Mouse (Mus musculus): ENCODE measurements around the gene Mcm9. TPM values are rescaled to one million over a fixed set of nuclear protein-coding genes. Genes with fewer than 3 reads are reported as not detected.

Gene Mcm9
- polyA plus RNA-seq, 1 experiment from 2014 or later: 4.4 TPM

DNA sequence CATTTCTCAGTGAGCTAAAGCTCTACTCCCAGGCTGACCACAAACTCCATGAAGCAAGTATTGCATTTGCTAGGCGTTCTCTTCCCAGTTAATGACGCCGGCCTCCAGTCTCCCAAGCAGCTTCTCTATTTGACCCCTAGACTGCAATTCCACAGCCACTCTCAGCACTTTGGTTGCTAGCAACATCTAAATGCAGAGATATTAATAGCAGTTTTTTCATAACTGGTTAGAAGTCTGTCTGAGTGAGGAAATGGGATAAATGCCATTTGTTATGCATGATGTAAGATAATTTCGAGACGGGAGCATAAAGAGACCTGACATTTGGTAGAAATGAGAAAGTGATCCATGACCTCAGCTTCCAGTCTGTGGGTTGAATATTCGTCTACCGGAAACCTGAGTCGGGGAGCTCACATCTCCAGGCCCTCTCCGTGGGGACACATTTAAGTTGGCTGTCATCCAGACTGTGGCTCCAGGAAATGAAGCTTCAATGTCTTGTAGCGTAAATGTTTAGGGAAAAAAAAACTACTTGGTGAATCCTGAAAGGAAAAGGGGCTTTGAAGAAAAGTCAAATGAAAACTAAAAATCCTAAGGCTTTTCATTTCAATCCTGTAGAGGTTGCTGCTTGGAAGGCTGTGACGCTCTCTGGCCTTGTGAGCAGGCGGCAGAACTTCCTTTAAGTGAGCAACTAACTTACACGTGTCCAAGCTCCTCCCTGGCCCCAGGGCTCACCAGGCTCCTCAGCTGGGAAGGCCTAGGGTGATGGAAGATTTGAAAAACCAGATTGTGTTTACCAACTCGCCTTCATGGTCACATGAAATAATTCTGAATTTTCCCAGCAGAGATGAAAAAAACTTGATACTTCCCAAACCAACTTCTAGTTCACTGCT is 110.9 kb downstream of the Mcm9 start:
- Histone ChIP-seq H3K27ac (ENCODE audit: low read length) (peak overlapping the region; percentile 57; the same call in 1 of the 2 replicates), H3K27me3 (replicated peaks; ENCODE audit: insufficient read depth, low read length) (no peaks in the 10 kb centered on the region), H3K4me1 (ENCODE audit: insufficient read depth, low read depth, low read length) (no peaks in the 10 kb centered on the region), H3K4me3 (ENCODE audit: low read depth, low read length) (no peak overlapping the region), H3K4me2 (replicated peaks; ENCODE audit: low read depth, low read length) (0 out of 2 replicates have a peak overlapping the region, but pooled peaks have one; percentile 8), H3K9ac (replicated peaks; ENCODE audit: low read depth) (no peak overlapping the region), H3K36me3 (ENCODE audit: insufficient read depth, low read length) (no peaks in the 10 kb centered on the region), H3K9me3 (ENCODE audit: low read length) (no peaks in the 10 kb centered on the region)
- no peak for TF ChIP-seq CTCF (IDR thresholded peaks at IDR 0.05)
- TF ChIP-seq EP300 (IDR thresholded peaks at IDR 0.05): no peak
- 40% methylated on average over 14 of the region's 14 CpGs for WGBS
- peak; percentile 79 for DNase-seq (ENCODE audit: low spot score)
- ATAC-seq: peak; percentile 60

DNA sequence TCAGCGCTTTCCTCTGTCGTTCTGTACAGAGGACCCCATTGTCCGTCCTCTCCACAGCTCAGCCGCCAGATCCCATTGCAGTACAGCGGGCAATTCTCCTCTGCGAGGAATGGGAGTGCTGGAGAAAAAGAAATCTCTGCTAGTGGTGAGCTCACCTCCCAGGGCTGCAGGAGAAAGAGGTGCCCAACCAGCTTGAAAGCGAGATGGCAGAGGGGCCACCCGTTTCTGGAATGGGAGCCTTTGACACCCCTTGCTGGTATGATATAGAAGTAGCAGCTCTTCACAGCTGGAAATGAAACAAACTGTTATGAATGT is 111.7 kb downstream of the Mcm9 start:
- 51% methylated on average over 8 of the region's 8 CpGs for WGBS
- Histone ChIP-seq H3K9ac (replicated peaks; ENCODE audit: low read depth) (no peak overlapping the region), H3K9me3 (ENCODE audit: low read length) (no peaks in the 10 kb centered on the region), H3K4me2 (replicated peaks; ENCODE audit: low read depth, low read length) (no peak overlapping the region), H3K36me3 (ENCODE audit: insufficient read depth, low read length) (no peaks in the 10 kb centered on the region), H3K27me3 (replicated peaks; ENCODE audit: insufficient read depth, low read length) (no peaks in the 10 kb centered on the region), H3K4me1 (ENCODE audit: insufficient read depth, low read depth, low read length) (no peaks in the 10 kb centered on the region), H3K27ac (ENCODE audit: low read length) (0 out of 2 replicates have a peak overlapping the region, but pooled peaks have one; percentile 26), H3K4me3 (ENCODE audit: low read depth, low read length) (no peak overlapping the region)
- ATAC-seq: no peak
- TF ChIP-seq EP300 (IDR thresholded peaks at IDR 0.05): no peak
- no peak for TF ChIP-seq CTCF (IDR thresholded peaks at IDR 0.05)
- DNase-seq (ENCODE audit: low spot score): no peak

DNA sequence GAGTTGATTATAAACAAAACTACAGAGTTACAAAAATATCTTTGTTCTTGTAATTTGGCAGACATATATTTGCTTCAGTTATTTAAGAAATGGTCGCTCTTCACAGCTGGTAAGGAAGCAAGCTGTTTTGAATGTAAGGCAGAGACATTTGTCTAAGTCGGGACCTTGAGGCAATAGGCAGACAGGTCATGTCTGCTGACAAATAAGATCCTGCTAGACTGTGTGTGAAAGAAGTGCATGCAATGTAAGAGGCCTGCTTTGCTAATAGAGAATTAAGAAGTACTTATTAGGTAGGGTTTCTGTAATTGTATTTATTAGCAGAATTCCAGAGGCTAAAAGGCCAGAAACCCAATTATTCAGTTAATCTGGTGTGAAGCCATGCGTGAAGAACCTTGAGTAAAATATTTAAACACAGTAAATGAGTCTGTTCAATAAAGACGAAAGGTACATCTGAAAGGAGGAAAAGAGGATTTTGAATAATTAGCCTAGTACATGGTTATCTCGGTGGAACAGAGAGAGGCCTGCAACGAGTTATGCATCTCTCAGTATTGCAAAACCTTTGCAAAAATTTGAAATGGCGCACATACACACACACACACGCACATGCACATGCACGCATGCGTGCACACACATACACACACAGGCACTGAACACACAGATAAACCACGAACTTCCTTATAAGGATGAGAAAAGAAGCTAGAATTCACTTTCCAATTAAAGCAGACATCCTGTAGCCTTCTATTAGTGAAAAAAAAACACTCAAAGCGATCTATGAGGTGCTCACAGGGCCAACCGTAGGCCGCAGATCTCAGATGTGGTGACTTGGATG is 112.3 kb downstream of the Mcm9 start:
- Histone ChIP-seq H3K4me2 (replicated peaks; ENCODE audit: low read depth, low read length) (no peak overlapping the region), H3K4me3 (ENCODE audit: low read depth, low read length) (no peak overlapping the region), H3K27me3 (replicated peaks; ENCODE audit: insufficient read depth, low read length) (no peaks in the 10 kb centered on the region), H3K4me1 (ENCODE audit: insufficient read depth, low read depth, low read length) (no peaks in the 10 kb centered on the region), H3K9ac (replicated peaks; ENCODE audit: low read depth) (no peak overlapping the region), H3K36me3 (ENCODE audit: insufficient read depth, low read length) (no peaks in the 10 kb centered on the region), H3K9me3 (ENCODE audit: low read length) (no peaks in the 10 kb centered on the region), H3K27ac (ENCODE audit: low read length) (no peak overlapping the region)
- DNase-seq (ENCODE audit: low spot score): peak; percentile 14
- WGBS: 78% methylated on average over 14 of the region's 14 CpGs
- TF ChIP-seq CTCF (IDR thresholded peaks at IDR 0.05): no peak
- no peak for TF ChIP-seq EP300 (IDR thresholded peaks at IDR 0.05)
- no peak for ATAC-seq

DNA sequence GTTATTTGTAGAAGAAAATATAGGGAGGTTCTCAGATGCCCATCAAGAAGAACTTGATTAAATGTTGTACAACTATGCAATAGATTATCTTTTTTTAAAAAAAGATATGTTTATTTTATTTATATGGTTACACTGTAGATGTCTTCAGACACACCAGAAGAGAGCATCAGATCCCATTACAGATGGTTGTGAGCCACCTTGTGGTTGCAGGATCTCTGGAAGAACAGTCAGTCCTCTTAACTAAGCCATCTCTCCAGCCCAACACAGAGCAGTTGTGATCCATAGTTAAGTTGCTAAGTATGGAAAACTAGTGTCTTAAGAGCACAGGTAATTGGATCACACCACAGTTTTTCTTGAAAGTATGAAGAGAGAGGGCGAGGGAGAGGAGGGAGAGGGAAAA is 117.7 kb downstream of the Mcm9 start:
- no peaks in the 10 kb centered on the region for H3K27me3 ChIP-seq (replicated peaks; ENCODE audit: insufficient read depth, low read length)
- no peaks in the 10 kb centered on the region for H3K4me1 ChIP-seq (ENCODE audit: insufficient read depth, low read depth, low read length)

DNA sequence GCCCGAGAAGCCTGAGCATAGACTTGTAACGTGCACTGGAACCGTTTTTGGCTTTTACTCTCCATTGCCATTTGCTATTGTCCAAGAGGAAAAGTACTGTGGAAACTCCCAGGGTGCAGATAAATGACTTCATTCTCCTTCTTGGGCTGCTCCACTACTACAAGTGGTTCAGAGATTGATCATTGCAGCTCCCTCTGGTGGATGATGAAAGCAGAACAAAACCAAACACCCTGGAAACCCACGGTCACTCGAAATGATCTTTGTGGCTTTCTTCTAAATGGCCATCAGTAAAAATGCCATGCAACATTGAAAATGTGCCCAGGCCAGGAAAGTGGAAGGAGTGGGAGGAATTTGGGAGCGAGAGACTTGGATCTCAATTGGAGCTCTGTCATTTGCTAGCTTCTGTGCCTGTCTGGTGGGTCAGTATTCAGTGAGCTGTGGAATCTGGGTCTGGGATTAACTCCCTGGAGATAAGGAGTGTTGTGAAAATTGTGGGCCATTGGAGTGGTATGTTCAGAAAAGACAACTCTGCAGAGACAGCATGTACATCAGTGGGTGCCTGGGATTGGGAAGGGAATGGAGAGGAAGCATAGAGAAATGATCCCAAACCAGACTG is 121.0 kb downstream of the Mcm9 start:
- H3K27me3 ChIP-seq (replicated peaks; ENCODE audit: insufficient read depth, low read length): no peaks in the 10 kb centered on the region
- H3K4me3 ChIP-seq (ENCODE audit: low read depth, low read length): no peak overlapping the region
- 14% methylated on average over 6 of the region's 6 CpGs for WGBS
- no peaks in the 10 kb centered on the region for H3K36me3 ChIP-seq (ENCODE audit: insufficient read depth, low read length)
- H3K4me1 ChIP-seq (ENCODE audit: insufficient read depth, low read depth, low read length): no peaks in the 10 kb centered on the region
- peak; percentile 55 for TF ChIP-seq EP300 (IDR thresholded peaks at IDR 0.05)
- peak; percentile 87 for TF ChIP-seq CTCF (IDR thresholded peaks at IDR 0.05)
- H3K9ac ChIP-seq (replicated peaks; ENCODE audit: low read depth): no peak overlapping the region
- no peak overlapping the region for H3K27ac ChIP-seq (ENCODE audit: low read length)
- peak; percentile 90 for ATAC-seq
- H3K9me3 ChIP-seq (ENCODE audit: low read length): no peaks in the 10 kb centered on the region
- peak overlapping the region; percentile 14; the same call in 1 of the 2 replicates for H3K4me2 ChIP-seq (replicated peaks; ENCODE audit: low read depth, low read length)
- DNase-seq (ENCODE audit: low spot score): peak; percentile 92

More for the DNA sequence above, 117.7 kb downstream of the Mcm9 start:
- Histone ChIP-seq H3K36me3 (ENCODE audit: insufficient read depth, low read length) (no peaks in the 10 kb centered on the region), H3K27ac (ENCODE audit: low read length) (no peak overlapping the region), H3K4me3 (ENCODE audit: low read depth, low read length) (no peak overlapping the region), H3K4me2 (replicated peaks; ENCODE audit: low read depth, low read length) (no peak overlapping the region), H3K9me3 (ENCODE audit: low read length) (no peaks in the 10 kb centered on the region), H3K9ac (replicated peaks; ENCODE audit: low read depth) (no peak overlapping the region)
- TF ChIP-seq CTCF (IDR thresholded peaks at IDR 0.05): peak; percentile 45
- TF ChIP-seq EP300 (IDR thresholded peaks at IDR 0.05): no peak
- ATAC-seq: no peak
- 67% methylated on average over 1 of the region's 1 CpGs for WGBS
- no peak for DNase-seq (ENCODE audit: low spot score)

DNA sequence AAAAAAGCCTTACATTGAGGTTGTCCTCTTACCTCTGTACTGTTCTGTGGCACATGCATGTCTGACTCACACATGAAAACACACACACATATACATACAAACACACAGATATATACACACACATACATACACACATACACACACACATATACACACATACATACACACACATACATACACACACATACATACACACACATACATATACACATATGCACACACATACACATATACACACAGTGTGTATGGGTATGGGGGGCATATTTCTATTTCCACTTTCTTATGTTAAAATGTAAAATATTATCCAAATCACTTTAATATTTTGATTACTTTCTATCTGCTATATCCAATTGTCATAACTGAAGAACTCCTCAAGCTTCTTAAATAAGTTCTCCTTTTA is 121.6 kb downstream of the Mcm9 start:
- Histone ChIP-seq H3K27ac (ENCODE audit: low read length) (no peak overlapping the region), H3K4me3 (ENCODE audit: low read depth, low read length) (no peak overlapping the region), H3K9me3 (ENCODE audit: low read length) (no peaks in the 10 kb centered on the region), H3K9ac (replicated peaks; ENCODE audit: low read depth) (no peak overlapping the region), H3K27me3 (replicated peaks; ENCODE audit: insufficient read depth, low read length) (no peaks in the 10 kb centered on the region), H3K36me3 (ENCODE audit: insufficient read depth, low read length) (no peaks in the 10 kb centered on the region), H3K4me2 (replicated peaks; ENCODE audit: low read depth, low read length) (no peak overlapping the region), H3K4me1 (ENCODE audit: insufficient read depth, low read depth, low read length) (no peaks in the 10 kb centered on the region)
- no peak for TF ChIP-seq EP300 (IDR thresholded peaks at IDR 0.05)
- TF ChIP-seq CTCF (IDR thresholded peaks at IDR 0.05): no peak
- no peak for ATAC-seq
- no peak for DNase-seq (ENCODE audit: low spot score)
